Mouse (Mus musculus) layer of hippocampus, adult 8-10 months (tissue): Measurements from ENCODE around the gene Cyp4f14. TPM values are rescaled to one million over a fixed set of nuclear protein-coding genes. Genes with fewer than 3 reads are reported as not detected.
A peak's percentile ranks its signal among the peaks of the same experiment; 100 is the strongest.
"Not testable (repeated sequence)": the region's sequence is repeated elsewhere in the genome, so short reads cannot be mapped to it uniquely, and the experiment has no call there.

ENCODE experiments used
- DNase-seq, 2 experiments: peaks; one replicate each; pipeline ENCODE4 v3.0.0; 2022; ENCODE audit warnings: low spot score in 2 of 2
- total RNA-seq, 4 experiments: library from RNA; stranded (reverse); gene quantifications; 2 replicates each; pipeline ENCODE4 v1.2.4; 2022

Gene Cyp4f14
- total RNA-seq, 4 experiments from 2014 or later = 5.2 to 8.0 (median 6.4) TPM

DNA sequence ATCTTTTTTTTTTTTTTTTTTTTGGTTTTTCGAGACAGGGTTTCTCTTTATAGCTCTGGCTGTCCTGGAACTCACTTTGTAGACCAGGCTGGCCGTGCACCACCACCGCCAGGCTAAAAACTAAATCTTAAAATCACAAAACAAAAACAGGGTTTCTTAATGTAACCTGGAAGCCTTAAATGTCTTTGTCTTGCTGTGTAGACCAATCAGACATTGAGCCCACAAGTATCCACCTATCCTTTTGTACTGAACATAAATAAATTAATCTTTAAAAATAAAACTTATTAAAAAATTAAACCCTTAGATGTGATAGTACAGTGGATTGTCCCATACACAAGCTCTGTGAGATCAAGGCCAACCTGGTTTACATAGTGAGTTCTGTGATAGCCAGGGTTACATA lies 23.2 kb downstream of the Cyp4f14 start:
- DNase-seq = no peak

DNA sequence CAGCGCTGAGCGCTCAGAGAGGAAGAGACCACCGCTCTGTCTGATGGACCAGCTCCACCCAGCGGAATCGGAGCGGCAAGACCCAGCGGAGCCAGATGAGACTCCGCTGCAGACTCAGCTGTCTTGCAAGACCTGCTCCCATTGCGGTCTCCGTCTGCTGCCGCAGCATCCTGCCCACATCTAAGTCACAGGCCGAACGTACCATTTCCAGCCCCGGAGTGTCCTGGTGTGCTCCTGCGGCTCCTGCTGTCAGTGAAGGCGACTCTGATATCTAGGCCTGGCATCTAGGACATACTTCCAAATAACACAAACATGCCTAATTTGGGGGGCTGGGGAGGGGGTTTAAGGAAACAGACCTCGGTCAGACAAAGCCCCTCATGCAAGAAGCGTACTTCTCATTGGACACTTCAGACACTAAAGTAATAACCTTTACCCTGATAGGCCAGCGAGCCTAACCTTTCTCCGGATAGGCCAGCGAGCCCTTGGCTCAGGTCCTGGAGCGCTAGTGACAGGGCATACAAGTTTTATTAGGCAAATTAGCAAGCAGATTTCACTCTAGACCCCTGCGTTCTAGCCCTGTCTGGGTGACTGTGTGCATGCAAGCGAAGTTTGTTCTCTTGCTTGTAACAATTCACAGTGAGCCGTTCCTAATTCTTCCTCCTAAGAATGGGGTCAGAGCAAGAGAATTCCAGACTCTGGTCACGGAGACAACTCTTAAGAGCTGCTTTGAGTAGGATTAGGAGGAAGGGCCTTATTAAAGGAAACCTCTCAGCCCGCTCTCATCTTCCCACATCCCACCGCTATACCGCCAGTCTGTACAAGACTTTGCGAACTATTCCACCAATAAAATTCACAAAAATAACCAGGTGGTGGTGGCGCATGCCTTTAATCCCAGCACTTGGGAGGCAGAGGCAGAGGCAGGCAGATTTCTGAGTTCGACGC lies 25.6 kb downstream of the Cyp4f14 start, which contains the start of gene Zfp870:
TSS of gene Zfp870 (minus strand) at position 404 of the 942 bp plus-strand sequence.
- DNase-seq = peak; percentile 87 to 88

DNA sequence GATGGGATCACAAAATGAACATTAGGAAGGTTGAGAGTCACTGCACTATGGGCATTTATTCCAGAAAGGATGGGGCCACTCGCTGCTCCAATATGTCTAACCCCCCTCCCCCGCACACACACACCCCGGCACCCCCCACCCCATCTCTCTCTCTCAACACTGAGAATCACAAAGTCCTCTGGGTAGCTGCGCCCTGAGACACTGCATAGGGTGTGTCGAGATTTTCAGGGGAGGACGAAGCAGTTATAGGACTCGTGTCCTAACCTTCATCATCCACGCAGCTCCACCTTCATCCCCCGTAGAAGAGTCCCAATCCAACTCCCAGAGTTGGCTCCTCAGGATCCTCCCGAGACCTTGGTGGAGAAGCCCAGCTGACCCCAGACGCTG lies 26.3 kb downstream of the Cyp4f14 start:
- DNase-seq = no peak

DNA sequence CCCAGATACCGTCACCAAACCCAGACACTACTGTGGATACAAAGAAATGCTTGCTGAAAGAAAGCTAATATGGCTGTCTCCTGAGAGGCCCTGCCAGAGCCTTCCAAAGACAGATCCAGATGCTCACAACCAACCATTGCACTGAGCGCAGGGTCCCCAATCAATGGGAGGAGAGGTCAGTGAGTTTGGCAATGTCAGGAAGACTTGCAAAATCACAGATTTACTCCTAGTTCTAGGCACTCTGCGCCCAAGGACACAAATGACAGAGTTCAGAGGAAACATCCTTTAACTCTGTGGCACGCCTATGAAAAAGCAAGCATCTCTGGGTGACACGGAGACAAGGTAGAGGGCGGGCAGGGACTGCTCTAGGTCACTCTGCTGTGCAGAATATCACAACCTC lies 27.5 kb downstream of the Cyp4f14 start:
- DNase-seq = no peak

DNA sequence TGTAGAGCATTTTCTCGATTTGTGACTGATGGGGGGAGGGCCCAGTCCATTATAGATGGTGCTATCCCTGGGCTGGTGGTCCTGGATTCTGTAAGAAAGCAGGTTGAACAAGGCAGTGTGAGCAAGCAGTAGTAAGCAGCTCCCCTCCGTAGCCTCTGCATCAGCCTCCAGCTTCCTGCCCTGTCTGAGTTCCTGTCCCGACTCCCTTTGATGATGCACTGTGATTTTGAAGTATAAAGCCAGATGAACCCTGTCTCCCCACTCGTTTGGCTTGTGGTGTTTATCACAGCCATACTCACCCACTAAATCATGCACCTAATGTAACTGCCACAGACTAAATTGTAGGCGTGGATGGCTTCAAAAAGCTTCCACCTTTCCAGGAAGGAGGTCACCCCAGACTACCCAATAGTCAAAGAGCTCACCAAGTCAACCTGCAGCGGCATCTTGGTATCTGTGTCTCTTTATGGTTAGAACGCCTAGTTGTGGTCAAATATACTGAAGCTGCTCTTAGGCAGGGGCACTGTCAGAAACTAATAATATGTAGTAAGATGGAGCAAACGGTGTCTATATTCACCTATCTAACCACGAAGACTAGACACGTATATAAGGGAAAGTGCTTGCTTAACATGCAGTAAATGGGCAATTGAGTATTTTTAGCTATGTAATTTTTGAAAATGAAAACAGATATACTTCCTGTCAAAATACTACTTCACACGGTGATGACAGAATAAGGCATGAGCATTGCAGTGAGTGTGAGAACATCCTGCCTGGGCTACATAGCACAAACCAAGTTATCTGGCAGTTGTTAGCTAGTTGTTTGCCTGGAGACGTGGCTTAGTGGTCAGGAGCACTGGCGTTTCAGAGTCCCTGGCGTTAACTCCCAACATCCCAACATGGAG lies 36.6 kb downstream of the Cyp4f14 start:
- no peak for DNase-seq

DNA sequence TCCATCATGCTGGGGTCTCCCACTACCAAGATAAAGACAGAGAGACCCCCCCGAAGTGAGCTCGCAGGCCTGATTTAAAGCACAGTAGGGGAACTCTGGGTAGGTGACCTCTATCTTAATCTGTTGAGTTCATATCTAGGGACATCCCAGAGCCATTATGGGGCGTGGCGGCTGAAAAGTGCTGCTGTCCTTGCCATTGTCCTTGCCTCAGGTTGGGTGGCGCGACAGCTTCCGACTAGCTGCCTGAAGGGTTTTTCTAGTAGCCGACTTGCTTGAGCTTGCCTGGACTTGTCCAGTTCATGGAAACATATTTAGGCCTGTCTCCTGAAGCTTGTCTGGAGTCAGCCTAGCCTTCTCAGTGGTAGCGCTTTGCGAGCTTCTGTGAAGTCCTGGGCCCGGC lies 38.4 kb downstream of the Cyp4f14 start:
- DNase-seq = no peak

DNA sequence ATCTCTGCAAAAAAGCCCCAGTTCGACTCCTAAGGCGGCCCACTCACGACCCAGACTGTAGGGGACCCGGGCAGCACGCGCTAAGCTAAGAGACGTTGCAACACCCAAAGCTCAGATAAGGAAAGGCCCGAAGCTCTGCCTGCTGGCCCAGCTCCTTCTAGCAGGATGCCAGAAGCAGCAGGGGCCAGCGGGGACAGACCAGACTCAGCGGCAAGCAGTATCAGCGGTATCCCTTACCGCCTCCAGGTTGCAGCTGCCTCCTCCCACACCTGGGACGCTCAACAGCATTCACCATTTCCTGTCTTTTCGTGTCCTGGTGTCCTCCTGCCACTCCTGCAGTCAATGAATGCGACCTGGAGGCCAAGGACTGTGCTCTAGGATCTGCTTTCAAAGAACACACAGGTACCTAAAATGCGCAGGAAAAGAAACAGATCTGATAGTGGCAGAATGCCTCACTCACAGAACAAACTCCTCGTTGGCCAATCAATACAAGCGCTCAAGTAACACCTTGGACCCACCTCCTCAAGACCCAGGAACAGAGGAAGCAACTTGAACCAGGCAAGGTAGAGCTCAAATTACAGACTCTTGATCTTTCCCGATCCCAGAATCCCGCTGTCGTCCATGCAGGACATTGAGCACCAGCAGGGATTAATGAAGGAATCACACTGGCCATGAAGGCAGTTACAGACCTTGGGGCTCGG lies 39.5 kb downstream of the Cyp4f14 start:
- DNase-seq = no peak

DNA sequence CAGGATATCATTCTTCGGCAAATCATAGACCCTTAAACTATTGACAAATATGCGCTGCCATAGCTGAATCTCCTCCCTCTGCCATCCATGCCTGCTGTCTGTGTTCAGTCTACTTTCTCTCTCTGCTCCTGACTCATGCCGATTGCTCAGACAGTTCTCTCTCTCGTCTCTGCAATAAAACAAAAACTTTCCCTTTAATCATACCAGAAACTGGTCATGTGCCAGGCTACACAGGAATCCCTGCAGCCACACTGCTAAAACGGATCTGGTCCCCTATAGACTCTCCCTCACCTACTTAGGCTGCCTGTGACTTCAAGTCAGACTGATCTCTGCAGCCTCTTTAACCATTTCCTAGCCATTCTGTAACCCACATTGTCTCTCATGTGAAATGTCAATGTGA lies 44.4 kb downstream of the Cyp4f14 start:
- DNase-seq = no peak

DNA sequence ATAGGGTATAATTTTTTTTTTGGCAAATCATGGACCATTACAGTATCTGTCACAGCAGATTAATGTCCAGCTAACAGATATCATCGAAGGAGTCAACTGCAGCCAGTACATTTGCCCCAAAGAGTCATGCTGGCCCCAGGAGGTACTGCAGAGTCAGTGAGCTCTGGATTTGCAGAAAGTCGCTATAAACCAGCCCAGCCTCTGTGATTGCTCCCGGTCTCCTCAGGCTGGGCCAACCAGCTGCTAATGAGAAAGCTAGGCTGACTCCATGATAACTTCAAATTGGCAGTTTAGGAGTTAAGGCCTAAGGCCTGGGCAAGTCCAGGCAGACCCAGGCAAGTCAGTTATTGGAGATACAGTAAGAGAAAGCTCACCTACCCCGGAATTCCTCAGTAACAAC lies 45.1 kb downstream of the Cyp4f14 start:
- no peak for DNase-seq

DNA sequence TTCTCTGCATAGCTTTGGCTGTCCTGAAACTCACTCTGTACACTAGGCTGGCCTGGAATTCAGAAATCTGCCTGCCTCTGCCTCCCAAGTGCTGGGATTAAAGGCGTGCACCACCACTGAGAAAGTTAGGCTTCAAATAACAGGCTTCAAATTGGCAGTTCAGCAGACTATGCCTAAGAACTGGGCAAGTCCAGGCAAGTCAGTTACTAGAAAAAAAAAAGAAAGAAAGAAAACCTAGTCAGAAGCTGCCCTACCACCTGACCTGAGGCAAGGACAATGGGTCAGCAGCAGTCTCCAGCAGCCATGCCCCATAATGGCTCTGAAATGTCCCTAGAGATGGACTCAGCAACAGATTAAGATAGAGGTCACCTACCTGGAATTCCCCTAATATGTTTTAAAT lies 45.7 kb downstream of the Cyp4f14 start:
- no peak for DNase-seq

DNA sequence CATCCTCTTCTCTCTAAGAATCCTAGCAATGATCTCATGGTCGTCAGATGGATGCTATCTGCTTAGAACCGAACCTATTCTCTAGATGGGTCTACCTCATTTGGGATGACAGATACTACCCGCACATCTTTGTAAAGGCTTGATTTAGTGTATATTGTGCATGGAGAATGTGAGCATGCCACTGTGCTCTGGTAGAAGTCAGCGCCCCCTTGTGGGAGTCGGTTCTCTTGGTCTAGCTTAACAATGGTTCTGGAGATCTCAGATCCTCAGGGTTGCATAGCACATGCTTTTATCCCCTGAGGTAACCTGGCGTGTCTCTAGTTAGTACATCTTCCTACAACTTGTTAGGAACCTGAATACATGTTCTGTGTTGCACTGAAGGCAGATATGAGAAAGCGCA lies 49.9 kb downstream of the Cyp4f14 start:
- DNase-seq = not testable (repeated sequence)

DNA sequence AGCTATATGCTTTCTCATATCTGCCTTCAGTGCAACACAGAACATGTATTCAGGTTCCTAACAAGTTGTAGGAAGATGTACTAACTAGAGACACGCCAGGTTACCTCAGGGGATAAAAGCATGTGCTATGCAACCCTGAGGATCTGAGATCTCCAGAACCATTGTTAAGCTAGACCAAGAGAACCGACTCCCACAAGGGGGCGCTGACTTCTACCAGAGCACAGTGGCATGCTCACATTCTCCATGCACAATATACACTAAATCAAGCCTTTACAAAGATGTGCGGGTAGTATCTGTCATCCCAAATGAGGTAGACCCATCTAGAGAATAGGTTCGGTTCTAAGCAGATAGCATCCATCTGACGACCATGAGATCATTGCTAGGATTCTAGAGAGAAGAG lies 60.4 kb downstream of the Cyp4f14 start:
- DNase-seq = not testable (repeated sequence)

Other genes starting within 250 kb of the Cyp4f14 start
- gene Cyp4f15, start 231.7 kb downstream of the Cyp4f14 start, total RNA-seq = 10 to 100 TPM; 16.5 to 19.8 (median 18.2) TPM
- 100 to 1,000 TPM in 2 of 4 experiments, 10 to 100 TPM in 2; 75.3 to 108 (median 92.2) TPM for gene Zfp871, start 129.1 kb downstream of the Cyp4f14 start, total RNA-seq
- 1 to 10 TPM; 3.7 to 7.8 (median 6.8) TPM for gene Zfp811, start 107.4 kb downstream of the Cyp4f14 start, total RNA-seq
- 10 to 100 TPM; 27.5 to 36.6 (median 30.4) TPM for gene Zfp799, start 87.1 kb downstream of the Cyp4f14 start, total RNA-seq
- 10 to 100 TPM in 3 of 4 experiments, 1 to 10 TPM in 1; 7.9 to 12.4 (median 11.4) TPM for gene Zfp870, start 25.7 kb downstream of the Cyp4f14 start, total RNA-seq
- gene Cyp4f13, start 30.1 kb upstream of the Cyp4f14 start, total RNA-seq = 10 to 100 TPM; 29.2 to 42.1 (median 33.4) TPM
- gene Zfp472, start 48.5 kb upstream of the Cyp4f14 start, total RNA-seq = 1 to 10 TPM; 4.6 to 6.2 (median 5.2) TPM
- gene Zfp952, start 75.8 kb upstream of the Cyp4f14 start, total RNA-seq = 10 to 100 TPM; 16.1 to 19.9 (median 18.1) TPM
- 10 to 100 TPM; 17.6 to 24.6 (median 18.5) TPM for gene Zfp763, start 116.1 kb upstream of the Cyp4f14 start, total RNA-seq
- gene 4921501E09Rik, start 150.7 kb upstream of the Cyp4f14 start, total RNA-seq = under 1 TPM in 1 of 4 experiments, not detected in 3; 0.16 TPM
- 10 to 100 TPM; 15.7 to 24.7 (median 20.8) TPM for gene Zfp563, start 172.0 kb upstream of the Cyp4f14 start, total RNA-seq
- 1 to 10 TPM; 3.4 to 5.9 (median 4.4) TPM for gene Morc2b, start 222.3 kb upstream of the Cyp4f14 start, total RNA-seq